Mouse (Mus musculus) Patski (cell line): ENCODE measurements at regions not wholly inside any gene's neighbourhood (a gene's known extent, or its start where the extent isn't known, plus 50 kb on each side); places are given as distances from the start of the nearest gene placed in this dataset.

ENCODE experiments used
- ATAC-seq: fragments of 100-300 bp; one replicate; pipeline ENCODE4 v1.8.0; 2021
- CTCF ChIA-PET: fragments of 350-600 bp; sonication (Branson Sonifier 250); formaldehyde crosslinking; loops from one replicate; lab custom pipeline; 2022; ENCODE audit warnings: inconsistent platforms; lab: Charles Lee
- POLR2A ChIA-PET: fragments of 350-600 bp; sonication (Branson Sonifier 250); formaldehyde crosslinking; loops from one replicate; lab custom pipeline; 2022; ENCODE audit warnings: antibody characterized with exemption, inconsistent platforms; lab: Charles Lee
- DNase-seq: peaks from one replicate; pipeline ENCODE4 v3.0.0-alpha.2; 2011; ENCODE audit warnings: low read depth, low spot score
- H3K27me3 ChIP-seq: fragments of 371-371 bp; one replicate; pipeline ENCODE4 v1.5.1; 2021
- CTCF ChIP-seq: fragments of 100-300 bp; IDR thresholded peaks from one replicate; pipeline ENCODE4 v1.5.1; 2021
- in situ Hi-C: fragments of 300-500 bp; cut with MboI; formaldehyde crosslinking; loops from 3 replicates; pipeline ENCODE4 v1.11.1; 2018; ENCODE audit warnings: low pct_unique_long_range_greater_than_20kb, mixed read lengths

- ATAC-seq = no peak
- TF ChIP-seq CTCF = no peak
- no peaks in the 10 kb centered on the region for H3K27me3 ChIP-seq
- CTCF ChIA-PET = interaction anchor here (1.0 kb wide), 1 partner anchor 49 kb away, joined by 3 read pairs; no protein-coding TSS in a partner anchor
- POLR2A ChIA-PET = no interaction called here
- no peak for DNase-seq
- in situ Hi-C loops = no loop called here
Measured at GRCm38 (mm10) chr7:77990150-77990549, 747.7 kb downstream of the Ntrk3 start.

- in situ Hi-C loops = no loop called here
- ATAC-seq (no peak), DNase-seq (no peak)
- TF ChIP-seq CTCF = no peak
- no peaks in the 10 kb centered on the region for H3K27me3 ChIP-seq
- ChIA-PET POLR2A (no interaction called here), CTCF (no interaction called here)
Measured at GRCm38 (mm10) chr7:77988177-77988576, 749.6 kb downstream of the Ntrk3 start.

- in situ Hi-C loops = no loop called here
- no peaks in the 10 kb centered on the region for H3K27me3 ChIP-seq
- no peak for DNase-seq
- POLR2A ChIA-PET = no interaction called here
- CTCF ChIA-PET = no interaction called here
- TF ChIP-seq CTCF = no peak
- ATAC-seq = no peak
Measured at GRCm38 (mm10) chr7:77966658-77967057, 771.2 kb downstream of the Ntrk3 start.

DNA sequence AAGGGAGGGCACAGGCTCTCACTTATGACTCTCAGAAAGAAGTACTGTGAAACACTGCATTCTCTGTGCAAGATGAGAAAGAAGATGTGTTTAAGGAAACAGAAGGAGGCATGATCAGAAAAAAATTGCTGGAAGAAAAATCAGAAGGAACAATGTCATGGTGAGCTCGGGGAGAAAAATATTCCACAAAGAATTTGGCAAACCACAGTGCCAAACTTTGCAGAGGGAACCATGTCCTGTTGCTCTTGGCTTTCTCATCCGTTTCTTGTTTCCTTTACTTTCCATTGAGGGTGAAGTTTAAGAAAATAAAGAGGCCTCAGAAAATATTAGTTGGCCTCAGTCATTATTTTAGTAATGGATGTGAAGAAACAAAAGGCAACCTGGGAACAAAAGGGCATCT, 804.4 kb downstream of the Ntrk3 start:
- POLR2A ChIA-PET = no interaction called here
- DNase-seq = no peak
- in situ Hi-C loops = no loop called here
- no peak for ATAC-seq
- no peak for TF ChIP-seq CTCF
- H3K27me3 ChIP-seq = no peaks in the 10 kb centered on the region
- CTCF ChIA-PET = interaction anchor here (1.4 to 1.5 kb wide), 2 partner anchors 12 to 26 kb away, joined by 3 to 4 read pairs; no protein-coding TSS in a partner anchor

GRCm38 (mm10) chr7:77928479-77929467, 809.0 kb downstream of the Ntrk3 start:
- ChIA-PET CTCF (no interaction called here), POLR2A (no interaction called here)
- no peak for TF ChIP-seq CTCF
- ATAC-seq (no peak), DNase-seq (peak; percentile 13)
- no peaks in the 10 kb centered on the region for H3K27me3 ChIP-seq
- in situ Hi-C loops = no loop called here

GRCm38 (mm10) chr7:77899231-77899630, 838.6 kb downstream of the Ntrk3 start:
- ChIA-PET CTCF (no interaction called here), POLR2A (no interaction called here)
- no peak for ATAC-seq
- in situ Hi-C loops = no loop called here
- TF ChIP-seq CTCF = no peak
- DNase-seq = no peak
- H3K27me3 ChIP-seq = no peaks in the 10 kb centered on the region

GRCm38 (mm10) chr7:77888543-77888942, 849.3 kb downstream of the Ntrk3 start:
- H3K27me3 ChIP-seq = no peaks in the 10 kb centered on the region
- DNase-seq = peak; percentile 6
- ATAC-seq = peak; percentile 68
- in situ Hi-C loops = no loop called here
- TF ChIP-seq CTCF = no peak
- ChIA-PET CTCF (no interaction called here), POLR2A (no interaction called here)

- no peak for ATAC-seq
- no peak for DNase-seq
- in situ Hi-C loops = no loop called here
- CTCF ChIA-PET = no interaction called here
- no peaks in the 10 kb centered on the region for H3K27me3 ChIP-seq
- TF ChIP-seq CTCF = no peak
- POLR2A ChIA-PET = no interaction called here
Measured at GRCm38 (mm10) chr7:77882605-77883354, 855.0 kb downstream of the Ntrk3 start.

DNA sequence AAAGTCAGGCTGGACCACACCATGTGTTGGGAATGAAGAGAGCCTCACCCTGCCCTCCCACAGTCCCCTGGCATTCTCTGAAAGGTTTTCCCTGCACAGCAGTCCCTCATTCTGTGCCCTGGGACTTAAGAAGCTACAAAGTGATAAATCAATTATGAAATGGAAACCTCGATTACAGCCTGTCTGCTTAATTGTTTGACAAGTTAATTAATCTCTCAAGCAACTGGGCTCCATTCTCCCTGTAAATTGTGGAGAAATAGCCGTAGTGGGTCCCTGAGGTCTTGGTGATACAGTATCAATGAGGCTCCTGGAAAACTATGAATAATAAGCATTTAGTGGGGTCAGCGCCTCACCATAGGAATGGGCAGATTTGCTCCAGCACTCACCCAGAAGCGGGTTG, 870.3 kb downstream of the Ntrk3 start:
- CTCF ChIA-PET = no interaction called here
- in situ Hi-C loops = no loop called here
- POLR2A ChIA-PET = no interaction called here
- H3K27me3 ChIP-seq = no peaks in the 10 kb centered on the region
- ATAC-seq (no peak), DNase-seq (no peak)
- no peak for TF ChIP-seq CTCF

DNA sequence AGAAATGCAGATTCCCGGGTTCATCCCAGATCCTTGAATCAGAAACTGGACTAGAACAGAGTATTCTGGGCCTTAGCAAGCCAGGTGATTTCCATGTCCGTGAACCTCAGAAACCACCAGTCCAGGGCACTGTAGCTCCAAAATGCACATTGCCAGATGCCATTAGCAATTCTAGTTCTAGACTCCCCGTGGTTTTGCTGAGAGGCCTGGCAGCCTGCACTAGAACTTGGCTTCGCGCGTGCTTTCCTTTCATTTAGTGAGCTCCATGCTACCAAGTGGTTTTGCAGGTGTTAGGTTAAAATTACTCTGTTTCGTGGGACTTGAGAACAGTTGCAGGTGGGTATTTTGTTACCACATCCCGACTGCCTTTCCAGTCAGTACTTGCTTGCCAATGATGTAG, 876.0 kb downstream of the Ntrk3 start:
- ChIA-PET POLR2A (no interaction called here), CTCF (interaction anchor here (1.4 to 3.6 kb wide), 2 partner anchors 8 to 12 kb away, joined by 3 to 10 read pairs; no protein-coding TSS in a partner anchor)
- H3K27me3 ChIP-seq = no peaks in the 10 kb centered on the region
- DNase-seq = no peak
- ATAC-seq = no peak
- no peak for TF ChIP-seq CTCF
- in situ Hi-C loops = no loop called here

DNA sequence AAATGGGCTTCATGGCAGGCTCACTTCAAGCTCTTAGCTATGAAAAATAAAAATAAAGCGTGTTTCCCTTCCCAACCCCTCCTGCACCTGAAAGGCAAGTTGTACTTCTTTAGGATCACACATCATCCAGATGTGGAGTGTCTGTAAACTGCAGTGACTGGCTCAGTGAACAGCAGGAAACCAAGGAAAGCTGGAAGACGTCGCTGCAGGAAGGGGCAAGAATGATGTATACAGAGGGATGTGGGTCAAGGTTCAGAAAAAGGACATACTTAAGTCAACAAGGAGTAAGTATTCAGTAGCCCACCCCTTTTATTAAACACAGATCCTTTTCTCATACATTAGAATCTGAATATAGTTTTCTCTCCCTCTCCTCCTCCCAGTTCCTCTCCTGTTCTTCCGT, 879.4 kb downstream of the Ntrk3 start:
- ChIA-PET POLR2A (no interaction called here), CTCF (no interaction called here)
- no peak for TF ChIP-seq CTCF
- no peak for ATAC-seq
- in situ Hi-C loops = no loop called here
- H3K27me3 ChIP-seq = no peaks in the 10 kb centered on the region
- no peak for DNase-seq
